Mouse (Mus musculus): ENCODE data around the gene Uchl5. TPM values are rescaled to one million over a fixed set of nuclear protein-coding genes. Genes with fewer than 3 reads are reported as not detected.

The Uchl5 gene
- total and polyA plus RNA-seq, 2 experiments = 3.6 to 13.0 TPM

DNA sequence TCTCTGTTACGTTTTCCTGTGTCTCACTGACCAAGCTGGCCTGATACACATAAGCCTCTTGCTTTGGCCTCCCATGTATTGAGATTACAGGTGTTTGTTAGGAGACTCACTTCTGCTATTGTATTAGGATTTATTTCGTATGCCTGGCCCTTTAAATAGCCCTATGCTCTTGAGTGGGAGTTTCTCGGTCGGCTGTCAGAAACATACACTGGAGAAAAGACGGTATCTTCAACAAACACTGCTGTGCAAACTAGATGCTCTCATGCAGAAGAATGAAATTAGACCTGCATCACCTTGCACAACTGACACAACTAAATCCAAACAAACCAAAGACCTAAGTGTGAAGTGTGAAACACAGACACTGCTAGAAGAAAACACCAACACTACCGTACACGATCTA is 4.0 kb upstream of the Uchl5 start:
- H3K79me2 ChIP-seq (ENCODE audit: control insufficient read depth, insufficient read depth, low read length) = peaks cover 4% of the 10 kb centered on the region; the same call in 1 of the 2 replicates
- no peak for DNase-seq (ENCODE audit: extremely low read depth, low read depth, low spot score)
- no peak overlapping the region for H3K27ac ChIP-seq (replicated peaks; ENCODE audit: insufficient read depth, low read depth, low read length)
- WGBS = 65% methylated on average over 7 of the region's 7 CpGs
- H3K4me1 ChIP-seq (ENCODE audit: control insufficient read depth, insufficient read depth, low read length) = no peaks in the 10 kb centered on the region
- TF ChIP-seq POLR2A (IDR thresholded peaks at IDR 0.05; ENCODE audit: extremely low read depth, insufficient read depth, low read length) (no peak), CTCF (IDR thresholded peaks at IDR 0.05; ENCODE audit: low read depth, low read length) (no peak)
- H3K36me3 ChIP-seq (ENCODE audit: control insufficient read depth, insufficient read depth, low read length) = no peaks in the 10 kb centered on the region
- no peak overlapping the region for H3K4me3 ChIP-seq (ENCODE audit: insufficient read depth, low read depth, low read length)
- H3K27me3 ChIP-seq (ENCODE audit: control insufficient read depth, insufficient read depth, low read length) = no peaks in the 10 kb centered on the region
- no peak overlapping the region for H3K9ac ChIP-seq (ENCODE audit: low read depth, low read length)

DNA sequence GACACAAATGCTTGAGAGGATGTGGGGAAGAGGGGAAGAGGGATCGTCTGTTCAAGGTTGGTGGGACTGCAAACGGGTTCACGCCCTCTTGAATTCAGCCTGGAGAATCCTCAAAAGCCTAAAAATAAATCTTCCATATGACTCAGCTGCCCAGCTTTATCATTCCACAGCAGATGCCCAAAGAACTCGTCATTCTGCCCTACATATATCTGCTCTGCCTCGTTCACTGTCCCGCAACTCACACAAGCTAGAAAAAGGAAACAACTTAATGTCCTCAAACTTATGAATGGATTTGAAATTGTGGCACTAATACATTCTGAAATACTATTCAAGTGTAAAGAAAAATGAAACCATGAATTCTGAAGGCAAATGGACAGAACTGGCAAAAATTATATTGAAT is 3.2 kb upstream of the Uchl5 start:
- no peaks in the 10 kb centered on the region for H3K36me3 ChIP-seq (ENCODE audit: control insufficient read depth, insufficient read depth, low read length)
- no peak for DNase-seq (ENCODE audit: extremely low read depth, low read depth, low spot score)
- no peak overlapping the region for H3K27ac ChIP-seq (replicated peaks; ENCODE audit: insufficient read depth, low read depth, low read length)
- H3K9ac ChIP-seq (ENCODE audit: low read depth, low read length) = no peak overlapping the region
- H3K79me2 ChIP-seq (ENCODE audit: control insufficient read depth, insufficient read depth, low read length) = peaks cover 4% of the 10 kb centered on the region; the same call in 1 of the 2 replicates
- H3K4me3 ChIP-seq (ENCODE audit: insufficient read depth, low read depth, low read length) = no peak overlapping the region
- H3K4me1 ChIP-seq (ENCODE audit: control insufficient read depth, insufficient read depth, low read length) = no peaks in the 10 kb centered on the region; the same call in 1 of the 2 replicates
- H3K27me3 ChIP-seq (ENCODE audit: control insufficient read depth, insufficient read depth, low read length) = no peaks in the 10 kb centered on the region
- 81% methylated on average over 6 of the region's 6 CpGs for WGBS
- TF ChIP-seq CTCF (IDR thresholded peaks at IDR 0.05; ENCODE audit: low read depth, low read length) = no peak
- no peak for TF ChIP-seq POLR2A (IDR thresholded peaks at IDR 0.05; ENCODE audit: extremely low read depth, insufficient read depth, low read length)

DNA sequence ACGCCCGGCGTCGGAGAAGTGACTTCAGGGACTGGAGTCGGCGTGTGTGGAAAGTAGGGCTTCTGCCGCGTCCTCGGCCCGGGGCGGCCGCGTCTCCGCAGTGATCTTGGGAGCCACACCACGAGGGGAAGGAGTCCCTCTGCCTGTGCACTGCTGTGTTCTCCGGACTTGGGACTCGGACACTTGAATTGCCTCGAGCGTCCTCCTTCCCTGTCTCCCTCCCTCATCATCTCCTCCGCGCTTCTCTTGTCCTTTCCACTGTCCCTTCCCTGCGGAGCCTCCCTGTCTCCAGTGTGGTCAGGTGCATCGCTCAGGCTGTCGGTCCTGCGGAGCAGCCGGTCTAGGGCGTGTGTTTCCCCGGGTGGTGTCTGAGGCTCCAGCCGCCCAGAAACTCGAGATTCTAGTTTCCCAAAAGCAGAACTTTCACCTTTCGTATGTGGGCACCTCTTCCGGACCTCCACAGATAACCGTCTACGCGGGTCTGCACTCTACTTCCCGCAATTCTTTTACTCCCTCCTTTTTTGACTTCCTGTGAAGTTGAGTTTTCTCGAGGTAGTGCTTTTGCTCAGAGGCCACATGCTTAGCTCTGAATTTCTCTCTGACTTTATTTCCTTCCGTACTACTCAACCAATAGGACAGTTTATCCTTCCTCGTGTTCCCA is 616 bp downstream of the Uchl5 start:
- no peaks in the 10 kb centered on the region for H3K27me3 ChIP-seq (ENCODE audit: control insufficient read depth, insufficient read depth, low read length)
- no peaks in the 10 kb centered on the region for H3K36me3 ChIP-seq (ENCODE audit: control insufficient read depth, insufficient read depth, low read length)
- TF ChIP-seq CTCF (IDR thresholded peaks at IDR 0.05; ENCODE audit: low read depth, low read length) = no peak
- no peak for TF ChIP-seq POLR2A (IDR thresholded peaks at IDR 0.05; ENCODE audit: extremely low read depth, insufficient read depth, low read length)
- peak overlapping the region; percentile 88 for H3K9ac ChIP-seq (ENCODE audit: low read depth, low read length)
- peak overlapping the region; percentile 91 for H3K4me3 ChIP-seq (ENCODE audit: insufficient read depth, low read depth, low read length)
- H3K27ac ChIP-seq (replicated peaks; ENCODE audit: insufficient read depth, low read depth, low read length) = peak overlapping the region; percentile 40; the same call in 1 of the 2 replicates
- WGBS = under 1% methylated on average over 39 of the region's 39 CpGs
- no peaks in the 10 kb centered on the region; the same call in 1 of the 2 replicates for H3K4me1 ChIP-seq (ENCODE audit: control insufficient read depth, insufficient read depth, low read length)
- peaks cover 4% of the 10 kb centered on the region; the same call in 1 of the 2 replicates for H3K79me2 ChIP-seq (ENCODE audit: control insufficient read depth, insufficient read depth, low read length)
- peak; percentile 24 for DNase-seq (ENCODE audit: extremely low read depth, low read depth, low spot score)

DNA sequence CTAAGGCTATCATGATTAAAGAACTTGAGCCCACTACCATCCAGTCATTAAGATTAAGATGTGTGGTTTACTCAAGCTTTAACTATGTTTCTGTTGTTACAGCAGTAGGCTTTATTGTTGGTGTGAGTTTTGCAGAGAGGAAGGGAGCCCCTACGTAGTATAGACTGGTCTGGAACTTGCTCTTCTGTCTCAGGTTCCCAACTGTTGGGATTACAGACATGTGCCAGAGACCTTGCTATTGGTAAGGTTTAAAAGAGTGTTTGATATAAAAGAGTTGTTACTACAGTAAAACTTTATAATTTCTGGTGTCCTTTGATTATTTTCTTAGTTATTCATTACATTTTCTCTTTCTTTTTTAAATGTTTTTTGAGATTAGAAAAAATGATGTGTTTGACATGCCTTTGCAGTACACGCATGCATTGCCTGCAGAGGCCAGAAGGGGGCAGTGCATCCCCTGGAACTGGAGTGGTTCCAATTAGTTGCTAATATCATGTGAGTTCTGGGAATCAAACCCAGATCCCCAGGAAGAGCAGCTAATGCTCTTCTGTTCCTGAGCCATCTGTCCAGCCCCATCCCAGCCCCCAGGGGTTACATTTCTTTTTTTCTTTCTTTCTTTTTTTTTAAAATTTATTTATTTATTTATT is 11.6 kb downstream of the Uchl5 start:
- DNase-seq (ENCODE audit: extremely low read depth, low read depth, low spot score) = peak; percentile 19
- TF ChIP-seq CTCF (IDR thresholded peaks at IDR 0.05; ENCODE audit: low read depth, low read length) = peak; percentile 89
- TF ChIP-seq POLR2A (IDR thresholded peaks at IDR 0.05; ENCODE audit: extremely low read depth, insufficient read depth, low read length) = no peak
- Histone ChIP-seq H3K4me1 (ENCODE audit: control insufficient read depth, insufficient read depth, low read length) (no peaks in the 10 kb centered on the region), H3K36me3 (ENCODE audit: control insufficient read depth, insufficient read depth, low read length) (peaks cover 4% of the 10 kb centered on the region), H3K79me2 (ENCODE audit: control insufficient read depth, insufficient read depth, low read length) (no peaks in the 10 kb centered on the region), H3K27ac (replicated peaks; ENCODE audit: insufficient read depth, low read depth, low read length) (no peak overlapping the region), H3K27me3 (ENCODE audit: control insufficient read depth, insufficient read depth, low read length) (no peaks in the 10 kb centered on the region), H3K4me3 (ENCODE audit: insufficient read depth, low read depth, low read length) (no peak overlapping the region), H3K9ac (ENCODE audit: low read depth, low read length) (no peak overlapping the region)
- WGBS = 89% methylated on average over 2 of the region's 2 CpGs

DNA sequence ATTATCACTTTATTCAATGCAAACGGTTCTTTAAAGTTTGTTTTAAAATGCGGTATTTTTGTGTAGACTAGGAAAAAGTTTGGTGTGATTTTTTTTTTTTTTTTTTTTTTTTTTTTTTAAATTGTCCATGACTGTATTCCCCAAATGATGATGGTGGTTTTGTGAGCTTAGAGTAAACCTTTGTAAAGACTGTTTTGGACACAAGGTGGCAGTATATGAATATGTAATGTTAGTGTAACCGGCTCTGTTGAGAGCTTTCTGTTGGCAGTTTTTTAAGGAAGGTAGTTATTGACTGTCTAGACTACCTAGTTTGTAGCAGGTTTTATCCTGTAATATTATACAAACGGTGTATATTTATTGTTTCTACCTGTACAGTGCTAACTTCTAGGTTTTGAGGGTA is 26.5 kb downstream of the Uchl5 start:
- Histone ChIP-seq H3K36me3 (ENCODE audit: control insufficient read depth, insufficient read depth, low read length) (peaks cover 12% of the 10 kb centered on the region), H3K9ac (ENCODE audit: low read depth, low read length) (no peak overlapping the region), H3K27ac (replicated peaks; ENCODE audit: insufficient read depth, low read depth, low read length) (no peak overlapping the region), H3K79me2 (ENCODE audit: control insufficient read depth, insufficient read depth, low read length) (no peaks in the 10 kb centered on the region), H3K27me3 (ENCODE audit: control insufficient read depth, insufficient read depth, low read length) (no peaks in the 10 kb centered on the region), H3K4me3 (ENCODE audit: insufficient read depth, low read depth, low read length) (no peak overlapping the region), H3K4me1 (ENCODE audit: control insufficient read depth, insufficient read depth, low read length) (no peaks in the 10 kb centered on the region)
- WGBS = 26% methylated on average over 4 of the region's 4 CpGs
- DNase-seq (ENCODE audit: extremely low read depth, low read depth, low spot score) = peak; percentile 58
- TF ChIP-seq POLR2A (IDR thresholded peaks at IDR 0.05; ENCODE audit: extremely low read depth, insufficient read depth, low read length) = no peak
- 0 out of 2 replicates have a peak, but pooled peaks have one; percentile 18 for TF ChIP-seq CTCF (IDR thresholded peaks at IDR 0.05; ENCODE audit: low read depth, low read length)

DNA sequence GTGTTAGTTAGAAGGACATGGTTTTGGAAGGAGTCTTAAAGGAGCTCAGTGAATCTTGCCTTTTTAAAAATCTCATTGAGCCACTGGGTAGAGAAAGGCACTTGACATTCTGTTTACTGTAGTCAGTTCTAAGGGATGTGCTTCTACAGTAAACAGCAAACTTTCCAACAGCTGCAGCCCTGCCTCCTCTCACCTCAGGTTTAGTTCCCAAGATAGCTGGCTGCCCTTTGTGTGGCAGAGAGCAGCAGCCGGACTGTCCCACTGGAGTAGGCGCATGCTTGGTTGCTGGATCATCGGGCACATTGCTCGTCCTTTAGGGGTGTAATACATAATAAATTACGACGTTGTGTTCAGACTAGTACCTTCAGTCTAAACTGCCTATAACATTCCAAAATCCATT is 32.0 kb downstream of the Uchl5 start:
- no peak for DNase-seq (ENCODE audit: extremely low read depth, low read depth, low spot score)
- 93% methylated on average over 6 of the region's 6 CpGs for WGBS
- H3K27ac ChIP-seq (replicated peaks; ENCODE audit: insufficient read depth, low read depth, low read length) = no peak overlapping the region
- no peaks in the 10 kb centered on the region for H3K27me3 ChIP-seq (ENCODE audit: control insufficient read depth, insufficient read depth, low read length)
- H3K79me2 ChIP-seq (ENCODE audit: control insufficient read depth, insufficient read depth, low read length) = no peaks in the 10 kb centered on the region
- H3K36me3 ChIP-seq (ENCODE audit: control insufficient read depth, insufficient read depth, low read length) = peaks cover 14% of the 10 kb centered on the region
- no peak overlapping the region for H3K9ac ChIP-seq (ENCODE audit: low read depth, low read length)
- no peak for TF ChIP-seq POLR2A (IDR thresholded peaks at IDR 0.05; ENCODE audit: extremely low read depth, insufficient read depth, low read length)
- TF ChIP-seq CTCF (IDR thresholded peaks at IDR 0.05; ENCODE audit: low read depth, low read length) = no peak
- no peak overlapping the region for H3K4me3 ChIP-seq (ENCODE audit: insufficient read depth, low read depth, low read length)
- H3K4me1 ChIP-seq (ENCODE audit: control insufficient read depth, insufficient read depth, low read length) = no peaks in the 10 kb centered on the region
